8 mouse cellular contexts compared by ENCODE assay signal in genomic region chr12:88984375-88984774, GRCm38 (mm10).
DNase-seq lines count a peak whose midpoint lies in the region; ATAC-seq and TF ChIP-seq lines count a peak whose summit lies in the region.

No protein-coding gene starts in this region.

- no peak overlapping the region for H3K27ac ChIP-seq in embryonic facial prominence, embryonic 11.5 days (replicated peaks; ENCODE audit: low read depth, low read length)
- 0 out of 2 replicates have a peak overlapping the region, but pooled peaks have one; percentile 16 for H3K27ac ChIP-seq in hindbrain, embryonic 15.5 days (replicated peaks)
- peak overlapping the region; percentile 95 for H3K27ac ChIP-seq in liver, postnatal 0 days (ENCODE audit: low read depth)

- H3K9ac ChIP-seq in embryonic facial prominence, embryonic 11.5 days (replicated peaks; ENCODE audit: low read length), result no peak overlapping the region
- no peak overlapping the region for H3K9ac ChIP-seq in hindbrain, embryonic 15.5 days
- H3K9ac ChIP-seq in liver, postnatal 0 days (replicated peaks), result peak overlapping the region; percentile 49

- H3K4me1 ChIP-seq in embryonic facial prominence, embryonic 11.5 days (ENCODE audit: control insufficient read depth, insufficient read depth, low read length), result no peaks in the 10 kb centered on the region; the same call in 1 of the 2 replicates
- peaks cover 16% of the 10 kb centered on the region for H3K4me1 ChIP-seq in hindbrain, embryonic 15.5 days (replicated peaks)
- peaks cover 31% of the 10 kb centered on the region for H3K4me1 ChIP-seq in liver, postnatal 0 days (ENCODE audit: insufficient read depth)

- TF ChIP-seq CTCF in liver, postnatal 0 days (IDR thresholded peaks at IDR 0.05; ENCODE audit: low read depth), result no peak

- ATAC-seq in embryonic facial prominence, embryonic 11.5 days (replicated peaks; ENCODE audit: insufficient number of reproducible peaks, low FRiP score, low TSS enrichment, low read depth), result no peak; the same call in 1 of the 2 replicates
- ATAC-seq in hindbrain, embryonic 15.5 days (ENCODE audit: low FRiP score, low read depth), result 0 out of 2 replicates have a peak, but pooled peaks have one; percentile 28
- ATAC-seq in liver, postnatal 0 days, result peak; percentile 96

- peak; percentile 96 for TF ChIP-seq EP300 in liver, postnatal 0 days (IDR thresholded peaks at IDR 0.05; ENCODE audit: low read depth)

- peak; percentile 96 for DNase-seq in c-Kit-negative CD71-positive TER-119-positive erythroid progenitor cells, embryonic 14.5 days (ENCODE audit: low read depth, low spot score)
- peak; percentile 1 for DNase-seq in embryonic facial prominence, embryonic 11.5 days (ENCODE audit: low spot score)
- DNase-seq in liver, postnatal 0 days, result peak; percentile 80
- no peak for DNase-seq in layer of hippocampus, postnatal 36 days
- DNase-seq in ovary, adult 18-20 months (ENCODE audit: low spot score), result no peak
- no peak for DNase-seq in thymus, postnatal 4 days
- DNase-seq in natural killer cell, adult 2 months (ENCODE audit: low spot score in 2 of 2), result no peak

- H3K9me3 ChIP-seq in embryonic facial prominence, embryonic 11.5 days (replicated peaks; ENCODE audit: control insufficient read depth, low read length), result no peaks in the 10 kb centered on the region
- H3K9me3 ChIP-seq in hindbrain, embryonic 15.5 days, result no peaks in the 10 kb centered on the region
- H3K9me3 ChIP-seq in liver, postnatal 0 days (ENCODE audit: low read length), result no peaks in the 10 kb centered on the region

- no peak overlapping the region for H3K4me2 ChIP-seq in embryonic facial prominence, embryonic 11.5 days (ENCODE audit: low read depth, low read length)
- no peak overlapping the region for H3K4me2 ChIP-seq in hindbrain, embryonic 15.5 days
- H3K4me2 ChIP-seq in liver, postnatal 0 days (ENCODE audit: low read depth, low read length), result peak overlapping the region; percentile 68

- no peak overlapping the region for H3K4me3 ChIP-seq in embryonic facial prominence, embryonic 11.5 days (ENCODE audit: low read depth, low read length)
- H3K4me3 ChIP-seq in hindbrain, embryonic 15.5 days, result no peak overlapping the region
- no peak overlapping the region; the same call in 1 of the 2 replicates for H3K4me3 ChIP-seq in liver, postnatal 0 days (ENCODE audit: low read depth, low read length)

- no peaks in the 10 kb centered on the region for H3K36me3 ChIP-seq in embryonic facial prominence, embryonic 11.5 days (replicated peaks; ENCODE audit: control insufficient read depth, insufficient read depth, low read depth, low read length)
- H3K36me3 ChIP-seq in hindbrain, embryonic 15.5 days, result no peaks in the 10 kb centered on the region
- no peaks in the 10 kb centered on the region for H3K36me3 ChIP-seq in liver, postnatal 0 days (replicated peaks; ENCODE audit: insufficient read depth, low read length)

- H3K27me3 ChIP-seq in embryonic facial prominence, embryonic 11.5 days (ENCODE audit: control insufficient read depth, insufficient read depth, low read length), result no peaks in the 10 kb centered on the region
- no peaks in the 10 kb centered on the region for H3K27me3 ChIP-seq in hindbrain, embryonic 15.5 days
- H3K27me3 ChIP-seq in liver, postnatal 0 days (ENCODE audit: insufficient read depth, low read length), result no peaks in the 10 kb centered on the region

- 7% methylated on average over 8 of the region's 8 CpGs for WGBS in embryonic facial prominence, embryonic 11.5 days
- WGBS in hindbrain, embryonic 15.5 days, result 9% methylated on average over 8 of the region's 8 CpGs
- 8% methylated on average over 8 of the region's 8 CpGs for WGBS in liver, postnatal 0 days (ENCODE audit: insufficient replicate concordance)

Comparison
In these comparisons a context has a peak if more than half of its experiments do, and no peak if none do; other contexts are left out.
1. DNase-seq: peak in c-Kit-negative CD71-positive TER-119-positive erythroid progenitor cells, embryonic 14.5 days (single experiment), embryonic facial prominence, embryonic 11.5 days (single experiment) and liver, postnatal 0 days (single experiment); none in layer of hippocampus, postnatal 36 days (0 of 2), ovary, adult 18-20 months (single experiment), thymus, postnatal 4 days (single experiment) and natural killer cell, adult 2 months (0 of 2).